Mouse (Mus musculus): Measurements from ENCODE around the gene Ccnd3. TPM values are rescaled to one million over a fixed set of nuclear protein-coding genes. Genes with fewer than 3 reads are reported as not detected.

Ccnd3 gene
- 148 and 152 TPM in 2 replicates for polyA plus RNA-seq (2012; rRNA removed)

- H3K4me1 ChIP-seq (ENCODE audit: control insufficient read depth, insufficient read depth, low read length) = peaks cover 13% of the 10 kb centered on the region; the same call in 1 of the 2 replicates
- H3K27me3 ChIP-seq (replicated peaks; ENCODE audit: control insufficient read depth, insufficient read depth, low read length) = no peaks in the 10 kb centered on the region
- TF ChIP-seq POLR2A (IDR thresholded peaks at IDR 0.05; ENCODE audit: low read depth, low read length) = peak; percentile 39
- TF ChIP-seq CTCF (conservative IDR thresholded peaks at IDR 0.05; ENCODE audit: insufficient read depth, insufficient read length, low read depth, low read length) = no peak
- no peaks in the 10 kb centered on the region for H3K36me3 ChIP-seq (ENCODE audit: control insufficient read depth, insufficient read depth, low read length)
- peak; percentile 86 for DNase-seq
- H3K4me3 ChIP-seq (ENCODE audit: insufficient read depth, low read depth, low read length) = peak within 1 kb of the TSS; percentile 59
- peak within 1 kb of the TSS; percentile 82 for H3K27ac ChIP-seq (ENCODE audit: insufficient read depth, low read depth, low read length)
- WGBS = under 1% methylated on average over 22 of the region's 22 CpGs
These were observed at the start of gene Ccnd3 for GRCm38 (mm10) chr17:47504941-47505346. Gene Ccnd3, plus strand, starts transcription at chr17:47505051.

- TF ChIP-seq POLR2A (IDR thresholded peaks at IDR 0.05; ENCODE audit: low read depth, low read length) = no peak
- no peak for TF ChIP-seq CTCF (conservative IDR thresholded peaks at IDR 0.05; ENCODE audit: insufficient read depth, insufficient read length, low read depth, low read length)
- DNase-seq = no peak
- H3K36me3 ChIP-seq (ENCODE audit: control insufficient read depth, insufficient read depth, low read length) = no peaks in the 10 kb centered on the region
- H3K27ac ChIP-seq (ENCODE audit: insufficient read depth, low read depth, low read length) = no peak overlapping the region
- no peaks in the 10 kb centered on the region for H3K27me3 ChIP-seq (replicated peaks; ENCODE audit: control insufficient read depth, insufficient read depth, low read length)
- H3K4me3 ChIP-seq (ENCODE audit: insufficient read depth, low read depth, low read length) = no peak overlapping the region
- WGBS = 52% methylated on average over 13 of the region's 13 CpGs
- peaks cover 3% of the 10 kb centered on the region; the same call in 1 of the 2 replicates for H3K4me1 ChIP-seq (ENCODE audit: control insufficient read depth, insufficient read depth, low read length)
These were observed 46.5 kb upstream of the Ccnd3 start for GRCm38 (mm10) chr17:47458310-47458709.

- DNase-seq = no peak
- Histone ChIP-seq H3K4me1 (ENCODE audit: control insufficient read depth, insufficient read depth, low read length) (peaks cover 3% of the 10 kb centered on the region; the same call in 1 of the 2 replicates), H3K27ac (ENCODE audit: insufficient read depth, low read depth, low read length) (no peak overlapping the region), H3K4me3 (ENCODE audit: insufficient read depth, low read depth, low read length) (no peak overlapping the region), H3K27me3 (replicated peaks; ENCODE audit: control insufficient read depth, insufficient read depth, low read length) (no peaks in the 10 kb centered on the region), H3K36me3 (ENCODE audit: control insufficient read depth, insufficient read depth, low read length) (no peaks in the 10 kb centered on the region)
- 78% methylated on average over 2 of the region's 2 CpGs for WGBS
- TF ChIP-seq POLR2A (IDR thresholded peaks at IDR 0.05; ENCODE audit: low read depth, low read length) = no peak
- TF ChIP-seq CTCF (conservative IDR thresholded peaks at IDR 0.05; ENCODE audit: insufficient read depth, insufficient read length, low read depth, low read length) = no peak
These were observed 45.9 kb upstream of the Ccnd3 start for GRCm38 (mm10) chr17:47458936-47459335.

GRCm38 (mm10) chr17:47459341-47459919 is 45.4 kb upstream of the Ccnd3 start:
- WGBS = 61% methylated on average over 3 of the region's 3 CpGs
- Histone ChIP-seq H3K36me3 (ENCODE audit: control insufficient read depth, insufficient read depth, low read length) (no peaks in the 10 kb centered on the region), H3K27ac (ENCODE audit: insufficient read depth, low read depth, low read length) (no peak overlapping the region), H3K4me3 (ENCODE audit: insufficient read depth, low read depth, low read length) (no peak overlapping the region), H3K4me1 (ENCODE audit: control insufficient read depth, insufficient read depth, low read length) (peaks cover 8% of the 10 kb centered on the region; the same call in 1 of the 2 replicates), H3K27me3 (replicated peaks; ENCODE audit: control insufficient read depth, insufficient read depth, low read length) (no peaks in the 10 kb centered on the region)
- no peak for DNase-seq
- TF ChIP-seq POLR2A (IDR thresholded peaks at IDR 0.05; ENCODE audit: low read depth, low read length) (no peak), CTCF (conservative IDR thresholded peaks at IDR 0.05; ENCODE audit: insufficient read depth, insufficient read length, low read depth, low read length) (no peak)

- WGBS = 70% methylated on average over 3 of the region's 3 CpGs
- no peak for TF ChIP-seq CTCF (conservative IDR thresholded peaks at IDR 0.05; ENCODE audit: insufficient read depth, insufficient read length, low read depth, low read length)
- no peak for TF ChIP-seq POLR2A (IDR thresholded peaks at IDR 0.05; ENCODE audit: low read depth, low read length)
- H3K4me3 ChIP-seq (ENCODE audit: insufficient read depth, low read depth, low read length) = no peak overlapping the region
- peaks cover 8% of the 10 kb centered on the region; the same call in 1 of the 2 replicates for H3K4me1 ChIP-seq (ENCODE audit: control insufficient read depth, insufficient read depth, low read length)
- H3K27ac ChIP-seq (ENCODE audit: insufficient read depth, low read depth, low read length) = no peak overlapping the region
- DNase-seq = no peak
- no peaks in the 10 kb centered on the region for H3K27me3 ChIP-seq (replicated peaks; ENCODE audit: control insufficient read depth, insufficient read depth, low read length)
- H3K36me3 ChIP-seq (ENCODE audit: control insufficient read depth, insufficient read depth, low read length) = no peaks in the 10 kb centered on the region
These were observed 43.2 kb upstream of the Ccnd3 start for GRCm38 (mm10) chr17:47461688-47462087.

- no peaks in the 10 kb centered on the region for H3K27me3 ChIP-seq (replicated peaks; ENCODE audit: control insufficient read depth, insufficient read depth, low read length)
- 77% methylated on average over 7 of the region's 7 CpGs for WGBS
- no peak for DNase-seq
- H3K27ac ChIP-seq (ENCODE audit: insufficient read depth, low read depth, low read length) = no peak overlapping the region
- TF ChIP-seq POLR2A (IDR thresholded peaks at IDR 0.05; ENCODE audit: low read depth, low read length) (no peak), CTCF (conservative IDR thresholded peaks at IDR 0.05; ENCODE audit: insufficient read depth, insufficient read length, low read depth, low read length) (no peak)
- H3K4me3 ChIP-seq (ENCODE audit: insufficient read depth, low read depth, low read length) = no peak overlapping the region
- H3K36me3 ChIP-seq (ENCODE audit: control insufficient read depth, insufficient read depth, low read length) = no peaks in the 10 kb centered on the region
- H3K4me1 ChIP-seq (ENCODE audit: control insufficient read depth, insufficient read depth, low read length) = peaks cover 8% of the 10 kb centered on the region; the same call in 1 of the 2 replicates
These were observed 42.6 kb upstream of the Ccnd3 start for GRCm38 (mm10) chr17:47462209-47462608.

- Histone ChIP-seq H3K36me3 (ENCODE audit: control insufficient read depth, insufficient read depth, low read length) (no peaks in the 10 kb centered on the region), H3K4me3 (ENCODE audit: insufficient read depth, low read depth, low read length) (no peak overlapping the region), H3K27me3 (replicated peaks; ENCODE audit: control insufficient read depth, insufficient read depth, low read length) (no peaks in the 10 kb centered on the region), H3K4me1 (ENCODE audit: control insufficient read depth, insufficient read depth, low read length) (peaks cover 8% of the 10 kb centered on the region; the same call in 1 of the 2 replicates), H3K27ac (ENCODE audit: insufficient read depth, low read depth, low read length) (no peak overlapping the region)
- DNase-seq = no peak
- TF ChIP-seq CTCF (conservative IDR thresholded peaks at IDR 0.05; ENCODE audit: insufficient read depth, insufficient read length, low read depth, low read length) (no peak), POLR2A (IDR thresholded peaks at IDR 0.05; ENCODE audit: low read depth, low read length) (no peak)
- 70% methylated on average over 9 of the region's 9 CpGs for WGBS
These were observed 42.0 kb upstream of the Ccnd3 start for GRCm38 (mm10) chr17:47462728-47463388.
